Mouse (Mus musculus) bone marrow, adult 2 months (tissue): ENCODE measurements around the gene Camkmt.

ENCODE experiments used
- CTCF ChIP-seq: fragments of 200-500 bp; IDR thresholded peaks from 2 replicates; pipeline ENCODE4 v1.5.1; 2011; ENCODE audit warnings: low read length, control low read depth; ENCODE audit not compliant: control insufficient read depth, insufficient read depth
- POLR2A ChIP-seq: fragments of 200-500 bp; IDR thresholded peaks from 2 replicates; pipeline ENCODE4 v1.6.1; 2011; ENCODE audit warnings: low read depth, mild to moderate bottlenecking, control low read depth, low read length, borderline replicate concordance; ENCODE audit not compliant: control insufficient read depth

GRCm38 (mm10) chr17:85148348-85148747 is 58.0 kb downstream of the Camkmt start:
- no peak for TF ChIP-seq POLR2A
- no peak for TF ChIP-seq CTCF
